Mouse (Mus musculus): Measurements from ENCODE around the gene Ttc23l.
"Not testable (repeated sequence)": the region's sequence is repeated elsewhere in the genome, so short reads cannot be mapped to it uniquely, and the experiment has no call there.

Gene Ttc23l

DNA sequence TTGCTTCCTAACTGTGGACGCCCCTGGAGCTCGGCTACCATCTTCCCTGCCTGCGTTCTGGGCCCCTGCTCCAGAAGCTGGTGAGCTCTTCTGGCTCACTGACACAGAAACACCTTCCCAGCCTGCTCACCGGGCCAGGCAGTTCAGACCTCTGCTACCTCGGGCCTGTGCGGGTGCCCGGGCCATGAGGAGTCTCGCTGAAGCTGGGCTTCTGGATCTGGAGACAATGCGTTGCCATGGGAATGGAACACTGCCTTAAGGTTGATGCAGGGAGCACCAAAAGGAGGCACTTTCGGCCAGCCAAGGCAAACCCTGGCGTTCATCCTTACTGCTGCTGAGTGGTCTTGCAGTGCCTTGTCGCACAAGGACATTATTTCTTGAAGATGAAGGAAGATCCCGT, at the start of gene Ttc23l:
Ttc23l (minus strand) TSS at position 204 of the 400 bp plus-strand sequence.
- in situ Hi-C loops (cut with MboI, MseI): no loop called here

- in situ Hi-C loops (cut with MboI, MseI): no loop called here
Observed at GRCm38 (mm10) chr15:10599413-10599812, 40.9 kb upstream of the Ttc23l start.

DNA sequence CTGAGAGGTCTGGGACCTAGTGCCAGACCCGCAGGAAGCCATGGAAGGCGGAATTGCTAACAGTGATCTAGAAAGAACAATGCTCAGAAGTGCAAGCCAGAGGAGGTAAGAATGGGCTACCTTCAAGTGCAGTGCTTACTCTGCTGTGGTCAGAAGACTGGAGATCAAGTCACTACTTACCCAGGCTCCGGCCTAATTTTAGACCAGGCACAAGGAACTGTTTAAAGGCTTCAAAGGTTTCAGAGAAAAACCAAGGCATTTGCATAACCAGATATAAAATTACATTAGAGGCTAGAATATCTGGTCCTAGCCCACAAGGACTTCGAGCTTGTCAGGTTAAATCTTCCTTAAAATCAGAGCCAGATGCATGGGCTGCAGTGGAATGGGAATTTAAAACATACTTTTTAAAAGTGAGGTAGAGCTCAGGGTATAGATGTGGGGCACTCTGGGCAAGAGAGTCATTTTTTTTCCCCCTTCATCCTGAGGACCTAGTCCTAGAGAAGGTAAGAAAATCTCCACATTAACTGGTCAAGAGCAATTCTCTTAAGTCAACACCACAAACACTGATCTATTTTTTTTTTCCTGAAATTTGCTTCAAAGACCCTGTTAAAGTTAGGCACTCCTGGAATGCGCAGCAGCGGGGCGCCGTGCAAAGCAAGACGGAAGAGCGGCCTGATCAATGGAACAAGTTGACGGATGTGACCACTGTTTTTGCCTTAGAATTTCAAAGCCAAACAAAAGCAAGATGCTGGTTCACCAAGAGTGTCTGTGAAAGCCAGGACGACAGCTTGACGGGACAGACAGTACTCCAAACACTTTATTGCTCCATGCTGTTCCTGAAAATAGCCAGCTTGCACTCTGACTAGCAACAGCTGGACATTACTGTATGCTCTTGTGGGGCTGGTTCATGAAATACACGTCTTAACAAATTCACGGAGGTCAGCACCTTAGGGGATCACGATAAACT, 40.1 kb upstream of the Ttc23l start:
- in situ Hi-C loops (cut with MboI, MseI): no loop called here

DNA sequence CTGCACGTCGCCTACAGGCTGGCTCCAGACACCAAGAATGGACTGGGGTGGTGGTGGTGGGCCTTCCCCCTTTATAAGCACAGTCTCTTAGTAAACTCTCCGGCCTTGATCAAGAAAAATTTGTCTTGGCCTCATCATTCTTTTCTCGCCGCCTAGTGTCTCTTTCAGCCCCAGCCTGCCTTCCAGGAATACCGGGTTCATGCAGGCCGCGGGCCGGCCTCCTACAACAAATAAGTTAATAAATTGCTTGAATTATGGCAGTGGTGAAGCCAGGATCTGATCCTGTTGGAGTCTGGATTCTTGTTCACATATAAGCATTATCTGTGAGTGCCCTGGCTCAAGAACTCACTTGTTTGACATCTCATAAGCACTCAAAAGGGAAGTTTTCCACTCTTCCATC, 38.4 kb upstream of the Ttc23l start:
- in situ Hi-C loops (cut with MboI, MseI): no loop called here

- in situ Hi-C loops (cut with MboI, MseI): no loop called here
Observed at GRCm38 (mm10) chr15:10595408-10595807, 36.9 kb upstream of the Ttc23l start.

GRCm38 (mm10) chr15:10594910-10595309, 36.4 kb upstream of the Ttc23l start:
- in situ Hi-C loops (cut with MboI, MseI): no loop called here

- in situ Hi-C loops (cut with MboI, MseI): no loop called here
Observed at GRCm38 (mm10) chr15:10593094-10593493, 34.6 kb upstream of the Ttc23l start.

DNA sequence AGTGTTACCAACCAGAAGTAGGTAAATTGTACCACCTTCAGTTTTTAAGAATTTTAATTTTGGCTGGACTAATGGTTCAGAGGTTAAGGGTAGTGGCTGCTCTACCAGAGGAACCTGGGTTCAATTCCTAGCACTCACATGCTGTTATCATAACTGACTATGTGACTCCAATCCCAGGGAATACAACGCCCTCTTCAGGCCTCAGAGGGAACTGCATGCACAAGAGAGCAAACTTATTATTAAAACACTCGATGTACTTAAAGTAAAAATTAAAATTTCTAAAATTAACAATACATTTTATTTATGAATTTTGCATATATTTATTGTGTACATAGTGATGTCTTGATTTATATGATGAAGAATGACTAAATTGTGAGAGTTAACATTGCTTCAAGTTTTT, 28.1 kb upstream of the Ttc23l start:
- in situ Hi-C loops (cut with MboI, MseI): no loop called here

GRCm38 (mm10) chr15:10584359-10585187, 26.1 kb upstream of the Ttc23l start:
- in situ Hi-C loops (cut with MboI, MseI): no loop called here

DNA sequence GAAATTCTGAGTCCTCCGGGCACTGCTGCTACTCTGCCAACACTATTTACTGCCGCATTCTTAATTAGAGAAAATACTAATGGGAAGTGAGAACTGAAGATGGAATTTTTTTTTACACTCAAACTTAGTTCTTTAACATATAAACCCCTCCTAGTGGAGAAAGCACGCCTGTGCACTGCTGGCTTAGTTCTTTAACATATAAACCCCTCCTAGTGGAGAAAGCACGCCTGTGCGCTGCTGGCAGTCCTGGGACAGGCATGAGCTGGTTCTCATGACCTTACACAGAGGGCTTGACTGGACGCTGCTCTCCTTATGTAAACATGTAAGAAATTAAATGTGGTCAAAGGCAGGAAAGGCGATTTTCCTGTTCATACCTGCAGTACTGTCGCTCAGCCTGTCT, 24.9 kb upstream of the Ttc23l start:
- in situ Hi-C loops (cut with MboI, MseI): no loop called here

DNA sequence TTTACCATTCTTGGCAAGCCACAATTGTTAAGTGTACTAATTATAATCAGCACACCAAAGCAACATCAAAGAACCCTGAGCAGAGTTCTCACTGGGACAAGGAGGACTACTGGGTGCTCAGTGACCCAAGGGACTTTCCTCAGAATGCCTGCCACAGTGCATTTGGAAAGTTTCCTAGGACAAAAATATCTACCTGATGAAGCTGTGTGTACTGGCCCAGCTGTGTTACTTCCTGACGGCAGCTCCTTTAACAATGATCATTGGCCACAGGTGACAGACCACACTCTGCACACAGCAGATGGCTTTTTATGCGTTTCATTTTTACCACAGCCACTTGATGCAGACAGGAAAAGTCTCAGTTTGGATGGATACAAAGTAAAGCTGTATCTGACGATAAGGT, 20.7 kb upstream of the Ttc23l start:
- in situ Hi-C loops (cut with MboI, MseI): no loop called here

- in situ Hi-C loops (cut with MboI, MseI): no loop called here
Observed at GRCm38 (mm10) chr15:10566486-10566885, 8.0 kb upstream of the Ttc23l start.

GRCm38 (mm10) chr15:10564201-10564600, 5.7 kb upstream of the Ttc23l start:
- in situ Hi-C loops (cut with MboI, MseI): no loop called here

DNA sequence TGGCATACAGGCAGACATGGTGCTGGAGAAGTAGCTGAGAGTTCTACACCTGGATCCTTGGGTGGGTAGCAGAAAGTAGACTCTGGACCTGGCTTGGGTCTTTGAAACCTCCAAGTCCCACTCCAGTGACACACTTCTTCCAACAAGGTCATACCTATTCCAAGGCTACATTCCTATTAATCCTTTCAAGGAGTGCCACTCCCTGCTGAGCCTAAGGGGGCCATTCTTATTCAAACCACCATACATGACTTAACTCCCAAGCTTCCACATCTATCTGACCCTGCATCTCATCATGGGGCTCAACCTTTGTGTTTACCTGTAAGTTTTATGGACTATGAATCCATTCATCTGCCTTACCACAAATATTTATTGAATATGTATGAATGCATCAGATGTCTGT, 3.8 kb upstream of the Ttc23l start:
- in situ Hi-C loops (cut with MboI, MseI): no loop called here

DNA sequence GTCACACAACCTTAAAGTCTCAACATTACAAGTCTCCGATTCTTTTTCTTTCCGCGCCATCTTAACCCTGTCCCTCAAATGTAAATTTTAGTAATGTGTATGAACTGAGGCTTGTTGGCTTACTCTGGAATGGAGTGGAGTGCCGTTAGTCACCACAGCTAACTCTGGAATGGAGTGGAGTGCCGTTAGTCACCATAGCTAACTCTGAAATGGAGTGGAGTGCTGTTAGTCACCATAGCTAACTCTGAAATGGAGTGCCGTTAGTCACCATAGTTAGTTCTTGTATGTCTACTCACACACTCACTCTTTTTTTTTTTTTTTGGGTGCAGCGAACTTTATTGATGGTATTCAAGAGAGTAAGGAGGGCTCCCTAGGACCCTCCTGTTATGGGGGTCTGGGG, 1.5 kb upstream of the Ttc23l start:
- in situ Hi-C loops (cut with MboI, MseI): no loop called here

DNA sequence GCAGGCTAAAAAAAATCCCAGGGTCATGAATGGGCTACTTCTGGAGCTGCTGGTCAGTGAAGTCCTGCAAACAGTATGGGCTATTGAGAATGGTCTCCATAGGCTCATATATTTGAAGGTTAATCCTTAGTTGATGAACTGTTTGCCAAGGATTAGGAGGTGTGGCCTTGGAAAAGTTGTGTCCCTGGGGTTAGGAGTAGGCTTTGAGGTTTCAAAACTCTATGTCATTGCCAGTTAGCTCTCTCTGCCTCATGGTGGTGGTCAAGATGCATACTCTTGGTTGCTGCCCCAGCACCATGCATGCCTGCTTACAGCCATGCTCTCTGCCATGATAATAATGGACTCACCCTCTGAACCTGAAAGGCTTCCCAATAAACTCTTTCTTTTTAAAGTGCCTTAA, 4.1 kb downstream of the Ttc23l start:
- in situ Hi-C loops (cut with MboI, MseI): no loop called here

DNA sequence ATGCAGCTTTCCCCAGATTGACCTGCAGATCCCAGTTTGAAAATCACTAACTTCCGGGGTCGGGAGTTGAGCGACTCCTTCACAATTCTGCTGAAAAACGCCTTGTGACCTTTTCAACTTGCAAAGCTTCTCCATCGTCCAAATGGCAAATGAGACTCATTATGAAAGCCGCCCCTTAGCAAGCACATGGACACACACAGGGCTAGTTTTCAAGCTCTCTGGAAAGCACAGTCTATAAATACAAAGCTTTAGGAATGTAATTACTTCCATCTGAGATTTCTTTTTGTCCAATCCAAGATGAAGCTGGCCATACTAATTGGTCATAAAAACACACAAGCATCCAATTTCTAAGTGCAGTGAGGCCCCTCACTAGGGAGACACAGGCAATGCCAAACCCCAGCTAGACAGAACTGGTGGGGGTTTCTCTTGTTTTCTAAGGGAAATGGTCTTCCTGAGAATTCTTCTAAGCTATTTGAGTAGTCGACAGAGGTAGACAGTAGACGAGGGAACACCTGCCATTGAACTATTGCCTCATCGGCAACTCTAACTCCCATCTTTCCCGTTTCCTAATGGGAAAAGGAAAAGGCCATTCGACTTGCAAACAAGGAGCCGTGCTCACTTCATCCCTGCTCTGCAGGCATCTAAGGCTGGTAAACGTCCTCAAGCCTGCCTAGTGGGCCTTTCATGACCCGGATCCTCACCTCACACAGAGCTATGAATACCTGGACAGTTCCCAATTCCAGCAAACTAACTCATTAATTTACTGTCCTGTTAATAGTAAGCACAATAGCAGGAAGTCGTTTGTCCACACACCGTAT, 18.0 kb downstream of the Ttc23l start:
- in situ Hi-C loops (cut with MboI, MseI): loop anchor here in 1 of 2 experiments (10.0 kb wide), 1 partner anchor 1034 kb away; no protein-coding TSS in a partner anchor

DNA sequence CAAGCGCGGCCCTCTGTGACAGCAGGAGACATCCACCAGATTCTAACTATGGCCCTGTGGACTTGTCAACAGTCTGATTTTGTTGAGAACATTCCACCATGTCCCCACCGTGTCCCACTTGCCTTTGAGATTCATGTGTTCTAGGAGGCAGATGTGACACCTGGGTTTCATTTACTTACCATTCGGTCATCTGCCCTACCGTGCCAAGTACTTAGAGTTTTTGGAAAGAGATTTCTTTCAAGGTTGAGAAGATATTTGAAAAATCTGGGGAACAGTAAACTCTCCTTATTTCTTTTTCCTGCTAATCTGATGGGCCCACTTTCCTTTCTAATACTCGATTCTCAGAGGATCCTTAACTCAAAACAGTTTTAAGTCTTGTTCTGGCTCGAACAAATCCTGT, 22.5 kb downstream of the Ttc23l start:
- in situ Hi-C loops (cut with MboI, MseI): no loop called here

DNA sequence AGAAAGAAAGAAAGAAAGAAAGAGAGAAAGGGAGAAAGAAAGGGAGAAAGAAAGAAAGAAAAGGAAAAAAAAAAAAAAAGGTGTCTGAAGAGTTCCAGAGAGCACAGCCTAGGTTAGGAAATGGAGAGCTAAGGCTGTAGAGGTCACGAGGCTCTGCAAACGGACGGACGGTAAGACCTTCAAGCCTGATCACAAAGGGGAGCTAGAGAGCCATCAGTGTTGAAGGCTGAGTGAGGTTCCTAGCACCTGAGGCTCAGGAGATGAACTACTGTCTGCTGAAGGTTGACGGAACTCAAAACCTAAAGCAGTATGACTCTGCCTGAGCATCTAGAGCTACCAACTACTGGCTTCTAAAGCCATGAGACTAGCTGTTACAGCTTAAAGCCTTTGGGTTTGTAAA, 23.9 kb downstream of the Ttc23l start:
- in situ Hi-C loops (cut with MboI, MseI): no loop called here

- in situ Hi-C loops (cut with MboI, MseI): not testable (repeated sequence)
Observed at GRCm38 (mm10) chr15:10533361-10533760, 25.1 kb downstream of the Ttc23l start.

- in situ Hi-C loops (cut with MboI, MseI): no loop called here
Observed at GRCm38 (mm10) chr15:10531352-10531751, 27.1 kb downstream of the Ttc23l start.

GRCm38 (mm10) chr15:10525896-10526295, 32.6 kb downstream of the Ttc23l start:
- in situ Hi-C loops (cut with MboI, MseI): no loop called here

All from T-helper 17 cell (primary cell).